Mouse (Mus musculus): ENCODE measurements at regions not wholly inside any gene's neighbourhood (a gene's known extent, or its start where the extent isn't known, plus 50 kb on each side); places are given as distances from the start of the nearest gene placed in this dataset.

GRCm38 (mm10) chr11:112055591-112055990 lies 726.4 kb upstream of the Sox9 start:
- Histone ChIP-seq H3K4me1 (replicated peaks) (no peaks in the 10 kb centered on the region), H3K27me3 (no peaks in the 10 kb centered on the region), H3K9ac (no peak overlapping the region), H3K27ac (replicated peaks) (no peak overlapping the region), H3K36me3 (replicated peaks) (no peaks in the 10 kb centered on the region), H3K9me3 (replicated peaks) (no peaks in the 10 kb centered on the region), H3K4me2 (no peak overlapping the region), H3K4me3 (replicated peaks) (no peak overlapping the region)
- no peak for ATAC-seq (ENCODE audit: insufficient read depth)
- 51% methylated on average over 6 of the region's 6 CpGs for WGBS (ENCODE audit: insufficient replicate concordance)

DNA sequence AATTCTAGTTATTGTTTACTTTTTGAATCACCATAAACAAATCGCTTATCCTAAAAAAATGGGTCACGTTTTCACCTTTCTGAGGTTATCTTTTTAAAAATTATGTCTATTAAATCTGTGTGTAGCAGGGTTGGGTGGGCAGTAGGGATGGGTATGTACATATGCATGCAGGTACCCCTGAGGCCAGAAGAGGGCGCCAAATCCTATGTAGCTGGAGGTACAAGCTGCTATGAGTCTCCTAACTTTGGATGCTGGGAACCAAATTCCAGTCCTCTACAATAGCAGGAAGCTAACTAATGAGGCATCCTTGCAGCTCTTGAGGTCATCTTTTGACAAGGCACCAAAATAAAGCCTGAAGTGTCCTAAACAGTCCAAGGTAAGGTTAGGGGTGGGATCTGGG lies 714.8 kb upstream of the Sox9 start:
- no peak for ATAC-seq (ENCODE audit: insufficient read depth)
- no peaks in the 10 kb centered on the region for H3K27me3 ChIP-seq
- WGBS (ENCODE audit: insufficient replicate concordance) = 42% methylated on average over 3 of the region's 3 CpGs
- H3K9me3 ChIP-seq (replicated peaks) = no peaks in the 10 kb centered on the region
- no peaks in the 10 kb centered on the region for H3K4me1 ChIP-seq (replicated peaks)
- no peak overlapping the region for H3K4me3 ChIP-seq (replicated peaks)
- no peak overlapping the region for H3K4me2 ChIP-seq
- H3K36me3 ChIP-seq (replicated peaks) = no peaks in the 10 kb centered on the region
- H3K27ac ChIP-seq (replicated peaks) = no peak overlapping the region
- no peak overlapping the region for H3K9ac ChIP-seq

- Histone ChIP-seq H3K4me2 (no peak overlapping the region), H3K4me3 (replicated peaks) (no peak overlapping the region), H3K27ac (replicated peaks) (no peak overlapping the region), H3K9ac (no peak overlapping the region), H3K9me3 (replicated peaks) (no peaks in the 10 kb centered on the region), H3K27me3 (no peaks in the 10 kb centered on the region), H3K4me1 (replicated peaks) (no peaks in the 10 kb centered on the region), H3K36me3 (replicated peaks) (no peaks in the 10 kb centered on the region)
- WGBS (ENCODE audit: insufficient replicate concordance) = 76% methylated on average over 4 of the region's 4 CpGs
- ATAC-seq (ENCODE audit: insufficient read depth) = no peak
These were observed 713.2 kb upstream of the Sox9 start for GRCm38 (mm10) chr11:112068821-112069220.

DNA sequence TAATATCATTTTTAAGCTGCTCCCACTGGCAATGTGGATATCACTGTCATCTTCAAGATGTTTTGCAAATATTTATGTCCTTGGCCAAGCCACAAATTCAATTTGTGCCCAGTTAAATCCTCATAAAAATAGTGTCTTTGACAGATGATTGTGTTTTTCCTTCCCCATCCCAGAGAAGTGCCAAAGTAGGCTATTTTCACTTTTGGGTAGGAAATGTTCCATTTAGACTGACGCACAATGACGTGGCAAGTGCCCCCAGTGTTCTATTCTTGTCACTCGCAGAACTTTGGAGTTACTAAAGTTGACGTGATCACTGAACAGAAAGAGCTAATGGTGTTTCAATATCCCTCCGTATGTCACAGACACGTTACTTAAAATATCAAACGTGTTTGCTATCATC lies 710.5 kb upstream of the Sox9 start:
- no peak for ATAC-seq (ENCODE audit: insufficient read depth)
- Histone ChIP-seq H3K9ac (no peak overlapping the region), H3K4me1 (replicated peaks) (no peaks in the 10 kb centered on the region), H3K9me3 (replicated peaks) (no peaks in the 10 kb centered on the region), H3K4me3 (replicated peaks) (no peak overlapping the region), H3K4me2 (no peak overlapping the region), H3K36me3 (replicated peaks) (no peaks in the 10 kb centered on the region), H3K27me3 (no peaks in the 10 kb centered on the region), H3K27ac (replicated peaks) (no peak overlapping the region)
- WGBS (ENCODE audit: insufficient replicate concordance) = 65% methylated on average over 7 of the region's 7 CpGs

- H3K4me1 ChIP-seq (replicated peaks) = no peaks in the 10 kb centered on the region
- H3K4me3 ChIP-seq (replicated peaks) = no peak overlapping the region
- ATAC-seq (ENCODE audit: insufficient read depth) = no peak
- H3K36me3 ChIP-seq (replicated peaks) = no peaks in the 10 kb centered on the region
- H3K9me3 ChIP-seq (replicated peaks) = no peaks in the 10 kb centered on the region
- no peak overlapping the region for H3K27ac ChIP-seq (replicated peaks)
- no peaks in the 10 kb centered on the region for H3K27me3 ChIP-seq
- WGBS (ENCODE audit: insufficient replicate concordance) = 57% methylated on average over 4 of the region's 4 CpGs
- H3K9ac ChIP-seq = no peak overlapping the region
- H3K4me2 ChIP-seq = no peak overlapping the region
These were observed 700.6 kb upstream of the Sox9 start for GRCm38 (mm10) chr11:112081386-112081785.

DNA sequence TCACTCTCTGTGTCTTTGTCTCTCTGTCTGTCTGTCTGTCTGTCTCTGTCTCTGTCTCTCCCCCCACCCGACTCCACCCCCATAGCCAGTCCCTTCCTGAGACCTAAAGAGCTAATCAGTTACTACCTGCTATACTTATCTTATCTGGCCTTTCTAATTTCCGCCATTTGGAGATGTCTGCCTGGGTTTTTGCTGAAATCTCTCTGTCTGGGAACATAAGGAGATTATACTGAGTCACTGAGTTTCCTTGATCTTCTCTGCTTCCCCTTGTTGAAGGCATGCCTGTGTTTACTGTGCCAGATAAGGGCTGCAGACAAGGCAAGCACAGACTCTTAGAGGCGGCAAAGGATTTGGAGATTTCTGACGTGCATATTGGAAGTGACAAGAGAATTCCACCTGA lies 699.0 kb upstream of the Sox9 start:
- WGBS (ENCODE audit: insufficient replicate concordance) = 8% methylated on average over 4 of the region's 4 CpGs
- Histone ChIP-seq H3K27ac (replicated peaks) (no peak overlapping the region), H3K27me3 (no peaks in the 10 kb centered on the region), H3K9me3 (replicated peaks) (no peaks in the 10 kb centered on the region), H3K36me3 (replicated peaks) (no peaks in the 10 kb centered on the region), H3K4me2 (no peak overlapping the region), H3K4me3 (replicated peaks) (no peak overlapping the region), H3K4me1 (replicated peaks) (no peaks in the 10 kb centered on the region), H3K9ac (no peak overlapping the region)
- no peak for ATAC-seq (ENCODE audit: insufficient read depth)

DNA sequence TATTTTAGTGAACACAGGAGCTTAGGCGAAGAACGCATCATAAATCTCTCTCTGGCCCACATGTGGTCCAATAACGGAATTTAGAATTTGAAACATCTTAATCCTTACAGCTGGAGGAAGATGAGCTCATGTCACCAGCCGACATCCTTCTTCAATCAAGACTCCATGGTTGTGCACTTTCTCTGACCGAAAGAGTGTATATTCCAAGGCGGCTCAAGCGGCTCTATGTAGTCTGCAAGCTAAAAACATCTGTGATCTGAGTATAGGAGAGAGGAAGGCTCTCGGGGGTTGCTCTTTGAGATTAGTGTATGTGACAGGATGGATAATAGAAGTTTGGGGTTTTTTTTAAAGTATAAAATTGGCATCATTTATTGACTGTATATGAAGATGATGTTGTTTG lies 689.9 kb upstream of the Sox9 start:
- H3K4me1 ChIP-seq (replicated peaks) = no peaks in the 10 kb centered on the region
- H3K4me3 ChIP-seq (replicated peaks) = no peak overlapping the region
- H3K36me3 ChIP-seq (replicated peaks) = no peaks in the 10 kb centered on the region
- no peak for ATAC-seq (ENCODE audit: insufficient read depth)
- H3K9me3 ChIP-seq (replicated peaks) = no peaks in the 10 kb centered on the region
- H3K27me3 ChIP-seq = no peaks in the 10 kb centered on the region
- 75% methylated on average over 8 of the region's 8 CpGs for WGBS (ENCODE audit: insufficient replicate concordance)
- no peak overlapping the region for H3K27ac ChIP-seq (replicated peaks)
- H3K4me2 ChIP-seq = no peak overlapping the region
- H3K9ac ChIP-seq = no peak overlapping the region

DNA sequence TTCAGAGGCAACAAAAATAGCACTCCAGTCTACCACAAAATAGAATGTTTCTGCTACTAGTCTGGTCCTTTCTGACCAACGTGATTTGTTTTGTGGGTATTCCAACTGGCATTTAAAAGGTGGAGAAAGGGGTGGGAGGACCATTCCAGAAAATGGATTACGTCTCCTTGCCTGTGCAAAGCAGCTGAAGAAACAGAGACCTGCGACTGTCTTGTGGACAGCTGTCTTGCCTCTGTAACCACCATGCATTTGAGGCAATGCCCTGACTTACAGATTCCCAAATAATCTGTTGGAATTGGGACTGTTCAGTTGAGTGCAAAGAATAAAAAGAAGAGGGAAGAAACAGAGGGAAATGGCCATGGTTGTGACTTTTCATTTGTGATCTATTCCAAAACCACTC lies 687.0 kb upstream of the Sox9 start:
- no peak overlapping the region for H3K4me3 ChIP-seq (replicated peaks)
- no peaks in the 10 kb centered on the region for H3K4me1 ChIP-seq (replicated peaks)
- 55% methylated on average over 3 of the region's 3 CpGs for WGBS (ENCODE audit: insufficient replicate concordance)
- H3K27me3 ChIP-seq = no peaks in the 10 kb centered on the region
- no peak overlapping the region for H3K27ac ChIP-seq (replicated peaks)
- no peak for ATAC-seq (ENCODE audit: insufficient read depth)
- no peaks in the 10 kb centered on the region for H3K9me3 ChIP-seq (replicated peaks)
- H3K4me2 ChIP-seq = no peak overlapping the region
- no peak overlapping the region for H3K9ac ChIP-seq
- no peaks in the 10 kb centered on the region for H3K36me3 ChIP-seq (replicated peaks)

DNA sequence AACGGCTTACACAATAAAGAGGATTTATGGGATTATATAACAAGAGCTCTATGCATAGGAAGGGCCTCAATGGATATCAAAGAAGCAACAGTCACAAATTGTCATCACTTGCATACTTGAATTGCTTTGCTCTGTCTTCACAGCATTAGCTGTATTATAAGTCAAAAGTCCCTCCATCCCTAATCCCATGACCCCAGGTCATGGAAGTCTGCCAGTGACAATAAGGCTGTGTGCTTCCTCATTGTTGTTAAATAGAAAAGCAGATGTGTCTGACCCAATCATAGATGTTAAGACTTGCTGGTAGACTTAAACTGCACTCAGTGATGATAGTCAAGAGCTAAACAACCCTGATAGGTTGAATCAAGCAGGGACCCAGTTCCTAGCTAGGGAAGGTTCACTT lies 683.9 kb upstream of the Sox9 start:
- ATAC-seq (ENCODE audit: insufficient read depth) = no peak
- no peak overlapping the region for H3K4me2 ChIP-seq
- 58% methylated on average over 1 of the region's 1 CpGs for WGBS (ENCODE audit: insufficient replicate concordance)
- H3K9me3 ChIP-seq (replicated peaks) = no peaks in the 10 kb centered on the region
- H3K4me1 ChIP-seq (replicated peaks) = no peaks in the 10 kb centered on the region
- H3K4me3 ChIP-seq (replicated peaks) = no peak overlapping the region
- H3K27ac ChIP-seq (replicated peaks) = no peak overlapping the region
- H3K36me3 ChIP-seq (replicated peaks) = no peaks in the 10 kb centered on the region
- H3K9ac ChIP-seq = no peak overlapping the region
- H3K27me3 ChIP-seq = no peaks in the 10 kb centered on the region

GRCm38 (mm10) chr11:112103252-112103651 lies 678.8 kb upstream of the Sox9 start:
- H3K36me3 ChIP-seq (replicated peaks) = no peaks in the 10 kb centered on the region
- no peaks in the 10 kb centered on the region for H3K4me1 ChIP-seq (replicated peaks)
- no peak overlapping the region for H3K27ac ChIP-seq (replicated peaks)
- H3K9me3 ChIP-seq (replicated peaks) = no peaks in the 10 kb centered on the region
- no peak overlapping the region for H3K4me2 ChIP-seq
- no peak for ATAC-seq (ENCODE audit: insufficient read depth)
- no peak overlapping the region for H3K4me3 ChIP-seq (replicated peaks)
- no peak overlapping the region for H3K9ac ChIP-seq
- 35% methylated on average over 2 of the region's 2 CpGs for WGBS (ENCODE audit: insufficient replicate concordance)
- no peaks in the 10 kb centered on the region for H3K27me3 ChIP-seq

GRCm38 (mm10) chr11:112106891-112107290 lies 675.1 kb upstream of the Sox9 start:
- Histone ChIP-seq H3K4me2 (no peak overlapping the region), H3K9ac (no peak overlapping the region), H3K4me3 (replicated peaks) (no peak overlapping the region), H3K4me1 (replicated peaks) (no peaks in the 10 kb centered on the region), H3K9me3 (replicated peaks) (no peaks in the 10 kb centered on the region), H3K27ac (replicated peaks) (no peak overlapping the region), H3K27me3 (no peaks in the 10 kb centered on the region), H3K36me3 (replicated peaks) (no peaks in the 10 kb centered on the region)
- ATAC-seq (ENCODE audit: insufficient read depth) = no peak
- 65% methylated on average over 4 of the region's 4 CpGs for WGBS (ENCODE audit: insufficient replicate concordance)

- Histone ChIP-seq H3K27me3 (no peaks in the 10 kb centered on the region), H3K4me3 (replicated peaks) (no peak overlapping the region), H3K4me1 (replicated peaks) (no peaks in the 10 kb centered on the region), H3K27ac (replicated peaks) (no peak overlapping the region), H3K9me3 (replicated peaks) (no peaks in the 10 kb centered on the region), H3K4me2 (no peak overlapping the region), H3K36me3 (replicated peaks) (no peaks in the 10 kb centered on the region), H3K9ac (no peak overlapping the region)
- no peak for ATAC-seq (ENCODE audit: insufficient read depth)
- 56% methylated on average over 7 of the region's 7 CpGs for WGBS (ENCODE audit: insufficient replicate concordance)
These were observed 674.7 kb upstream of the Sox9 start for GRCm38 (mm10) chr11:112107314-112107713.
